Mouse (Mus musculus) heart, postnatal 25 days (tissue): ENCODE measurements around the gene Xcr1. TPM values are rescaled to one million over a fixed set of nuclear protein-coding genes. Genes with fewer than 3 reads are reported as not detected.

ENCODE experiments used
- DNase-seq: peaks from one replicate; pipeline ENCODE4 v3.0.0; 2022; ENCODE audit warnings: low spot score
- intact Hi-C: fragments of 180-260 bp; cut with DNase I; formaldehyde crosslinking; loops from one replicate; pipeline ENCODE4 v1.15.1; 2025
- total RNA-seq, 2 experiments: library from RNA; stranded (reverse); gene quantifications; 2 replicates each; pipeline ENCODE4 v1.2.3; 2021

The Xcr1 gene
- not detected for total RNA-seq

- DNase-seq: no peak
- intact Hi-C loops: no loop called here
Observed at GRCm38 (mm10) chr9:123861929-123862328, at the start of gene Xcr1. TSS of gene Xcr1 (minus strand) at chr9:123862029.

GRCm38 (mm10) chr9:123872049-123872448 is 10.2 kb upstream of the Xcr1 start:
- intact Hi-C loops: no loop called here
- DNase-seq: no peak

- no peak for DNase-seq
- intact Hi-C loops: no loop called here
Observed at GRCm38 (mm10) chr9:123869167-123869784, 7.4 kb upstream of the Xcr1 start.

- no peak for DNase-seq
- intact Hi-C loops: no loop called here
Observed at GRCm38 (mm10) chr9:123863641-123864040, 1.8 kb upstream of the Xcr1 start.

GRCm38 (mm10) chr9:123862895-123863616 is 1.2 kb upstream of the Xcr1 start:
- intact Hi-C loops: no loop called here
- no peak for DNase-seq

DNA sequence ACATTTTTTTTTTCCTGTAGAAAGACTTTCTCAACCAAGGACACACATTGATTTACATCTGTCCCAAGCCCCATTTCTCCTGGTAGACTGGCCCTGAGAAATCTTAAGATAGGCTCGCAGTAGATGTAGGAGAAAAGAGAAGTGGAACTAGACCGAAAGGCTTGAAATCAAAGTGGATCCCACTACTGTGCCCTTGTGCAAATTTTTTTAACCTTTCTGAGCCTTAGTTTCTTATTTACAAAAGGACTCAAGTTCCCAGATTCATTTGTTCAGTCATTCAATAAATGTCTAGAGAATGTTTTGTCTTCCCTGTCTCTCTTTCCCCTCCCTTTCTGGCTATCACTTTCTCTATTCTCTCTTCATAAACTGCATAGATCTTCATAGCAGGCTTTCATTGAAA is 5.0 kb downstream of the Xcr1 start:
- no peak for DNase-seq
- intact Hi-C loops: no loop called here

GRCm38 (mm10) chr9:123852449-123853390 is 9.1 kb downstream of the Xcr1 start:
- no peak for DNase-seq
- intact Hi-C loops: no loop called here

DNA sequence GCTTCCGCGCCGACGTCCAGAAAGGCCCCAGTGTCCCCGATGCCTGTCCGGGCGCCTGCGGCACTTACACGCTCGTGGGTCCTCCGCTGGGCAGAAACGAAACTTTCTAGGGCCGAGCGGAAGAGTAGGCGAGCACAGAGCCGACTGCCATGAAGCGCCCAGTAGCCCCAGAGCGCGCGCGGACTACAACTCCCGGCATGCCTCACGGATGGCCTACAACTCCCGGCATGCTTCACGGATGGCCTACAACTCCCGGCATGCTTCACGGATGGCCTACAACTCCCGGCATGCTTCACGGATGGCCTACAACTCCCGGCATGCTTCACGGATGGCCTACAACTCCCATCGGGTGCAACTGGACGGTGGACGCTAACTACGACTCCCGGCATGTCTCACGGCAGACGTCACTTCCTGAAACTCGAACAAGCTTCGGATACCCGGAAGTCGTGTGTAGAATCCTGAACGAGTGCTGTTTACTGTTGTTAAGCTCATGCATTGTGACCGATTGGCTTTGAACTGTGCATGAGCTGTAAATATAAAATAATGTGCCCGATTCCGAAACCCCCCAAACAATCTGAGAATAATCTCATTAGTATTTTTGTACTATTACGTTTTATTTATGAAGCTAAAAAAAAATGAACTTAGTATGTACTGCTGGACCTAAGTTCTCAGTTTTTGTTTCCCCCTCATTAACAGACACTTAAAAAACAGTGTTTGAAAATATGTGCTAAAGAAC is 9.9 kb downstream of the Xcr1 start, which contains the start of gene Fyco1:
TSS of gene Fyco1 (minus strand) at position 187 of the 736 bp plus-strand sequence.
- intact Hi-C loops: no loop called here
- peak; percentile 93 for DNase-seq

DNA sequence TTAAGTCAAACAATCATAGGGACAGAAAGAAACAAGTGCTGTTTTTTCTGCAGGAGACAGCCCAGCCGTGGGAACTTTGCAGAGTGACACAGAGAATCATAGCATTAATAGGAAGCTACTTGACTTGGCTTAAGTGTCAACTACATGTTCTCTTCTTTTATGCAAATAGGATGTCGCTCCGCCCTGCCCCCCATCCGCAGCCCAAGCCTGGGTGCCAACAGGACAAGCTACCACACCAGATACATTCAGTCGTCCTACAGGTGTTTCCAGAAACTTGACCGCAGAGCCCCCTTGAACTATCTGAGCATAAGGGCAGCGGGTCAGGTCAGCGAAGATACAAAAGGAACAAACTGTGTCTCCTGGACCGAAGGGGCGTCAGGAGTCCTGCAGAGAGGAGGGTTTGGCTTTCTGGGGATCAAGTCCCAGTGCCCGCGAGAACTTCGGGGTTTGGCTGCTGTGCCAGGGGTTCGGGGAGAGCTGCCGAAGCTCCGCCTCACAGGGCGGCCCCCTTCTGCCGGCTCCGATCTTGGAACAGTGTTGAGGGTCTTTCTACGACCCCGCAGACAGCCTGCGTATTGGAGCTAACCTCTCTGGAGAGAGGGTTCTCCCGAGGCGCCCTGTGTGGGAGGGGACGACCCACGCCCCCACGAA is 10.6 kb downstream of the Xcr1 start:
- DNase-seq: peak; percentile 31
- intact Hi-C loops: no loop called here

DNA sequence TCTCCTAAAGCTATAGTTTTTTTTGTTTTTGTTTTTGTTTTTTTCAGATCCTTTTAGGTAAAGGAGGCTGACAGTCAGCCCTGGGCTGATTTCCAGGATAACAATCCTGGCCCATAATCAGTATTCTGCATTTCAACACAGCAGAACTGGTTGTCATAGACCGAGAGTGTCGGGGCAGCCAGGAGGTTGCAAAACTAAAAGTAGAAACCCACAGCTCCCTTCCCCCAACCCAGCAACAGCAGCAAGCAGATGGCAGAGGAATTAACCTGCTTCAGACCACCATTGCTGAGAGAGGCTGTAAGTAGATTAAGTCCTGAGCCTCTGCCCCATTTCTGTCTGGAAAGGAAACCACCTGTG is 11.1 kb downstream of the Xcr1 start:
- no peak for DNase-seq
- intact Hi-C loops: no loop called here

- intact Hi-C loops: no loop called here
- DNase-seq: no peak
Observed at GRCm38 (mm10) chr9:123849976-123850695, 11.7 kb downstream of the Xcr1 start.

- intact Hi-C loops: no loop called here
- no peak for DNase-seq
Observed at GRCm38 (mm10) chr9:123846490-123846889, 15.3 kb downstream of the Xcr1 start.

DNA sequence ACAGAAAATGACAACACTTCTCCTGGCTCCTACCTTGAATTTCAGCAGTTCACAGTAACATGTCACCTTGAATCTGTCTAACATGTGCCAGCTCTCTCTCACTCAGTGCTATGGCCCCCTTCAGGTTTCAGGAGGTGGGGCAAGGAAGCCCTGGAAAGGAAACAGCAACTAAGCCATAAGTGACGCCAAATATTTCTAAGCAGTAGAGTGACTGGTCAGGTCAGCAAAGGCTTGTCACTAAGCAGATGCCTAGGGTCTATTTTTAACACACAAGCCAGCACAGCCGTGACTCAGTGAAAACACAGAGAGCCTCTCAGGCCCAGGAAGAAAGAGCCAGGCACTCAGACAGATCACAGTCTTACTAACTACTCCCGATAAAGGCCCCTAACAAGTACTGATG is 16.7 kb downstream of the Xcr1 start:
- intact Hi-C loops: no loop called here

GRCm38 (mm10) chr9:123844468-123844867 is 17.4 kb downstream of the Xcr1 start:
- intact Hi-C loops: no loop called here
- DNase-seq: no peak

More for the DNA sequence above, 16.7 kb downstream of the Xcr1 start:
- peak; percentile 17 for DNase-seq

GRCm38 (mm10) chr9:123840243-123840642 is 21.6 kb downstream of the Xcr1 start:
- DNase-seq: no peak
- intact Hi-C loops: no loop called here

- DNase-seq: no peak
Observed at GRCm38 (mm10) chr9:123835851-123836250, 26.0 kb downstream of the Xcr1 start.

DNA sequence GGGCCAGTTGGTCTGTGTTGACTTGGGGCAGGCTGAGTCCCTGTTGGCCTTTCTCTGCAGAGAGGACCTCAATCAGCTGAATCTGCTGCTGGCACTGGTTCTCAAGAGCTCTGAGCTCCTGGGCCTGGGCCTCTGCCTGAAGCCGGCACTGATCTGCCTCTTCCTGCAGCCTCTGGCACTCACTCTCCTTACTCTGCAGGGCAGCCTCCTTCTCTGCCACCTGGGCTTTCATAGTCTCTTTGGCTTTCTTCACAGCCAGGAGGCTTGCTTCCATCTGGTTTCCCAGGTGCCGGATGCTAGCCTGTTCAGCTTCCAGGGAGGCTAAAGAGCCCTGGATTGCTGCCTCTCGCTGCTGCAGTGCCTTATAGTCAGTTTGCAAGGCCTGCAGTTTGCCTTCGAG is 32.9 kb downstream of the Xcr1 start:
- intact Hi-C loops: no loop called here
- no peak for DNase-seq

More at GRCm38 (mm10) chr9:123835851-123836250, 26.0 kb downstream of the Xcr1 start:
- intact Hi-C loops: no loop called here

- no peak for DNase-seq
- intact Hi-C loops: no loop called here
Observed at GRCm38 (mm10) chr9:123826631-123827030, 35.2 kb downstream of the Xcr1 start.

DNA sequence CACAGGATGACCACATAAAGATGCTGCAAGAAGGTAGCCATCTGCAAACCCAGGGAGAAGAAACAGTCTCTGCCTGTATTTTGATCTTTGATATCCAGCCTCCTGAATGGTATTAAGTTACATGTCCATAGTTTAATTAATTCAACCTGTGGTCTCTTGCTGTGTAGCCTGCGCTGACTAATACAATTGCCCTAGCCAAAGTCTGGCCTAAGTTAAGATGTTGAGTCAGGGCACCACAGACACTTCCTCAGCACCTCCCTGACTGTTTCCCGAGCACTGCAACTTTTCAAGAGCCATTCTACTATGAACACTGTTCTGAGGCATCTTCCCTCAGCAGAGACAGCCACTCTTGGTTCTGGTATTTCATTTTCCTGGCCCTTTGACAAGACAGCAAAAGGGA is 43.2 kb downstream of the Xcr1 start:
- no peak for DNase-seq
- intact Hi-C loops: no loop called here
